Mouse (Mus musculus): ENCODE results near the gene Mast4. TPM values are rescaled to one million over a fixed set of nuclear protein-coding genes. Genes with fewer than 3 reads are reported as not detected.
A peak's percentile ranks its signal among the peaks of the same experiment; 100 is the strongest.

Gene Mast4
- polyA plus RNA-seq, 1 experiment, result 51.8 TPM

GRCm38 (mm10) chr13:103121796-103122792 is 212.2 kb downstream of the Mast4 start:
- no peak overlapping the region for H3K4me3 ChIP-seq (ENCODE audit: insufficient read depth, low read length)
- no peaks in the 10 kb centered on the region for H3K4me1 ChIP-seq (ENCODE audit: control insufficient read depth, insufficient read depth, low read length)
- H3K27ac ChIP-seq (ENCODE audit: insufficient read depth, low read length), result no peak overlapping the region
- no peak for TF ChIP-seq POLR2A (IDR thresholded peaks at IDR 0.05; ENCODE audit: low read depth, low read length)
- peak; percentile 16; the same call in 1 of the 2 replicates for TF ChIP-seq CTCF (IDR thresholded peaks at IDR 0.05; ENCODE audit: borderline replicate concordance, insufficient read depth, low read length)

- no peaks in the 10 kb centered on the region for H3K4me1 ChIP-seq (ENCODE audit: control insufficient read depth, insufficient read depth, low read length)
- H3K27ac ChIP-seq (ENCODE audit: insufficient read depth, low read length), result no peak overlapping the region
- H3K4me3 ChIP-seq (ENCODE audit: insufficient read depth, low read length), result no peak overlapping the region
- TF ChIP-seq CTCF (IDR thresholded peaks at IDR 0.05; ENCODE audit: borderline replicate concordance, insufficient read depth, low read length) (peak; percentile 69; the same call in 1 of the 2 replicates), POLR2A (IDR thresholded peaks at IDR 0.05; ENCODE audit: low read depth, low read length) (no peak)
Measured at GRCm38 (mm10) chr13:103120669-103121131, 213.6 kb downstream of the Mast4 start.

GRCm38 (mm10) chr13:103119728-103120127 is 214.6 kb downstream of the Mast4 start:
- no peaks in the 10 kb centered on the region for H3K4me1 ChIP-seq (ENCODE audit: control insufficient read depth, insufficient read depth, low read length)
- no peak overlapping the region for H3K27ac ChIP-seq (ENCODE audit: insufficient read depth, low read length)
- no peak overlapping the region for H3K4me3 ChIP-seq (ENCODE audit: insufficient read depth, low read length)
- no peak for TF ChIP-seq CTCF (IDR thresholded peaks at IDR 0.05; ENCODE audit: borderline replicate concordance, insufficient read depth, low read length)
- no peak for TF ChIP-seq POLR2A (IDR thresholded peaks at IDR 0.05; ENCODE audit: low read depth, low read length)

GRCm38 (mm10) chr13:103115116-103115515 is 219.2 kb downstream of the Mast4 start:
- H3K4me1 ChIP-seq (ENCODE audit: control insufficient read depth, insufficient read depth, low read length), result no peaks in the 10 kb centered on the region
- H3K4me3 ChIP-seq (ENCODE audit: insufficient read depth, low read length), result no peak overlapping the region
- H3K27ac ChIP-seq (ENCODE audit: insufficient read depth, low read length), result no peak overlapping the region
- TF ChIP-seq CTCF (IDR thresholded peaks at IDR 0.05; ENCODE audit: borderline replicate concordance, insufficient read depth, low read length) (no peak), POLR2A (IDR thresholded peaks at IDR 0.05; ENCODE audit: low read depth, low read length) (no peak)

GRCm38 (mm10) chr13:103114274-103114673 is 220.0 kb downstream of the Mast4 start:
- H3K27ac ChIP-seq (ENCODE audit: insufficient read depth, low read length), result no peak overlapping the region
- no peak overlapping the region for H3K4me3 ChIP-seq (ENCODE audit: insufficient read depth, low read length)
- TF ChIP-seq POLR2A (IDR thresholded peaks at IDR 0.05; ENCODE audit: low read depth, low read length) (no peak), CTCF (IDR thresholded peaks at IDR 0.05; ENCODE audit: borderline replicate concordance, insufficient read depth, low read length) (no peak)
- H3K4me1 ChIP-seq (ENCODE audit: control insufficient read depth, insufficient read depth, low read length), result peaks cover 3% of the 10 kb centered on the region

- peak; percentile 76; the same call in 1 of the 2 replicates for TF ChIP-seq CTCF (IDR thresholded peaks at IDR 0.05; ENCODE audit: borderline replicate concordance, insufficient read depth, low read length)
- TF ChIP-seq POLR2A (IDR thresholded peaks at IDR 0.05; ENCODE audit: low read depth, low read length), result no peak
Measured at GRCm38 (mm10) chr13:103109872-103110271, 224.4 kb downstream of the Mast4 start.

GRCm38 (mm10) chr13:103107362-103107761 is 226.9 kb downstream of the Mast4 start:
- no peak overlapping the region for H3K27ac ChIP-seq (ENCODE audit: insufficient read depth, low read length)
- H3K4me3 ChIP-seq (ENCODE audit: insufficient read depth, low read length), result no peak overlapping the region
- H3K4me1 ChIP-seq (ENCODE audit: control insufficient read depth, insufficient read depth, low read length), result peaks cover 3% of the 10 kb centered on the region
- TF ChIP-seq POLR2A (IDR thresholded peaks at IDR 0.05; ENCODE audit: low read depth, low read length), result no peak
- TF ChIP-seq CTCF (IDR thresholded peaks at IDR 0.05; ENCODE audit: borderline replicate concordance, insufficient read depth, low read length), result no peak

More at GRCm38 (mm10) chr13:103109872-103110271, 224.4 kb downstream of the Mast4 start:
- Histone ChIP-seq H3K27ac (ENCODE audit: insufficient read depth, low read length) (peak overlapping the region; percentile 14; the same call in 1 of the 2 replicates), H3K4me3 (ENCODE audit: insufficient read depth, low read length) (no peak overlapping the region), H3K4me1 (ENCODE audit: control insufficient read depth, insufficient read depth, low read length) (peaks cover 3% of the 10 kb centered on the region)

GRCm38 (mm10) chr13:103102598-103102997 is 231.7 kb downstream of the Mast4 start:
- Histone ChIP-seq H3K4me3 (ENCODE audit: insufficient read depth, low read length) (no peak overlapping the region), H3K4me1 (ENCODE audit: control insufficient read depth, insufficient read depth, low read length) (peaks cover 2% of the 10 kb centered on the region; the same call in 1 of the 2 replicates), H3K27ac (ENCODE audit: insufficient read depth, low read length) (no peak overlapping the region)
- TF ChIP-seq CTCF (IDR thresholded peaks at IDR 0.05; ENCODE audit: borderline replicate concordance, insufficient read depth, low read length) (no peak), POLR2A (IDR thresholded peaks at IDR 0.05; ENCODE audit: low read depth, low read length) (no peak)

GRCm38 (mm10) chr13:103096346-103097150 is 237.7 kb downstream of the Mast4 start:
- TF ChIP-seq POLR2A (IDR thresholded peaks at IDR 0.05; ENCODE audit: low read depth, low read length), result peak; percentile 87
- no peak for TF ChIP-seq CTCF (IDR thresholded peaks at IDR 0.05; ENCODE audit: borderline replicate concordance, insufficient read depth, low read length)
- H3K4me3 ChIP-seq (ENCODE audit: insufficient read depth, low read length), result peak overlapping the region; percentile 63

More at GRCm38 (mm10) chr13:103096346-103097150, 237.7 kb downstream of the Mast4 start:
- Histone ChIP-seq H3K4me1 (ENCODE audit: control insufficient read depth, insufficient read depth, low read length) (peaks cover 2% of the 10 kb centered on the region; the same call in 1 of the 2 replicates), H3K27ac (ENCODE audit: insufficient read depth, low read length) (no peak overlapping the region)
